Mouse (Mus musculus) stomach, postnatal 0 days (tissue): Measurements from ENCODE around the gene Tmod1. TPM values are rescaled to one million over a fixed set of nuclear protein-coding genes. Genes with fewer than 3 reads are reported as not detected.

Experiments used
- ATAC-seq: fragments of 200-750 bp; cut with Nextera tagmentation; 2 replicates; pipeline ENCODE4 v1.8.0; 2017; ENCODE audit not compliant: low FRiP score, low TSS enrichment
- DNase-seq: peaks from one replicate; pipeline ENCODE4 v3.0.0-alpha.2; 2016; ENCODE audit warnings: low spot score
- H3K27ac ChIP-seq: fragments of 300-500 bp; sonication (generic); replicated peaks from 2 replicates; pipeline ENCODE4 v1.5.1; 2014; ENCODE audit warnings: mild to moderate bottlenecking, control low read depth
- H3K27me3 ChIP-seq: fragments of 300-500 bp; sonication (generic); 2 replicates; pipeline ENCODE4 v1.6.1; 2014; ENCODE audit warnings: low read length; ENCODE audit not compliant: control insufficient read depth, insufficient read depth
- H3K36me3 ChIP-seq: fragments of 300-500 bp; sonication (generic); 2 replicates; pipeline ENCODE4 v1.6.1; 2014; ENCODE audit warnings: low read length, mixed read lengths; ENCODE audit not compliant: control insufficient read depth, insufficient read depth
- H3K4me1 ChIP-seq: fragments of 300-500 bp; sonication (generic); replicated peaks from 2 replicates; pipeline ENCODE4 v1.6.1; 2014; ENCODE audit warnings: antibody characterized with exemption; ENCODE audit not compliant: control insufficient read depth, insufficient read depth
- H3K4me2 ChIP-seq: fragments of 300-500 bp; sonication (generic); replicated peaks from 2 replicates; pipeline ENCODE4 v1.6.1; 2014; ENCODE audit warnings: low read depth, mild to moderate bottlenecking, control low read depth, moderate library complexity
- H3K4me3 ChIP-seq: fragments of 300-500 bp; sonication (generic); 2 replicates; pipeline ENCODE4 v1.5.1; 2014; ENCODE audit warnings: low read depth, low read length, control low read depth
- H3K9ac ChIP-seq: fragments of 300-500 bp; sonication (generic); 2 replicates; pipeline ENCODE4 v1.6.1; 2014; ENCODE audit warnings: mild to moderate bottlenecking, low read length, control low read depth, mixed read lengths
- H3K9me3 ChIP-seq: fragments of 300-500 bp; sonication (generic); 2 replicates; pipeline ENCODE4 v1.6.1; 2016; ENCODE audit warnings: low read length; ENCODE audit not compliant: control insufficient read depth
- CTCF ChIP-seq: IDR thresholded peaks from 2 replicates; pipeline ENCODE4 v1.5.1; 2016; ENCODE audit warnings: antibody characterized with exemption, low read depth, mild to moderate bottlenecking, moderate library complexity
- EP300 ChIP-seq: optimal IDR thresholded peaks from 2 replicates; pipeline ENCODE3; 2016; ENCODE audit warnings: antibody characterized with exemption
- WGBS: fragments of 180-500 bp; shearing (Covaris S2); extraction: QIAGEN DNeasy Blood & Tissue Kit; methylation state at CpG from one replicate; pipeline ENCODE4 v1.1.7; 2014; 5-methylcytosine and 5-hydroxymethylcytosine counted together
- polyA plus RNA-seq: library from polyadenylated mRNA; unstranded; fragments of >200 nt; fragmentation: Nextera tagmentation; extraction: Ambion mirVana; gene quantifications from 2 replicates; pipeline ENCODE4 v1.2.1, GENCODE M21; 2015

Tmod1 gene
- polyA plus RNA-seq, 1 experiment from 2014 or later = 3.2 TPM

DNA sequence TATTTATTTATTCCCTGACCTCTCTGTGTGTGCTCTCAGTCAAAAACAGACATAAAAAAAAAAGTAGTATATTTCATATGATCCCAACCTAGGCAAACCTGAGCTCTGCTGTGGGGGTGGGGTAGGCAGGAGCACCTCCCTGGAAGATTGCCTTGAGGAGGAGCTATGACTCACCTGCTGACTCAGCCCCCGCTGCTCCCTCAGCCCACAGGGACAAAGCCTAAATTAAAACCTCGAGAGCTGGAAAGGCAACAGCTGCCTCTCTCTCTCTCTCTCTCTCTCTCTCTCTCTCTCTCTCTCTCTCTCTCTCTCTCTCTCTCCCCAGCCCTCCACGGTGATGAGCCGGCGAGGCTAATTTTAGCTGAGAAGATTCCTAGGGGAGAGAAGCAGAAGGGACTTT lies 49.1 kb downstream of the Tmod1 start:
- WGBS = 4% methylated on average over 5 of the region's 5 CpGs
- Histone ChIP-seq H3K27ac (no peak overlapping the region), H3K4me3 (no peak overlapping the region), H3K9me3 (no peaks in the 10 kb centered on the region), H3K36me3 (no peaks in the 10 kb centered on the region), H3K27me3 (no peaks in the 10 kb centered on the region), H3K4me1 (no peaks in the 10 kb centered on the region), H3K9ac (no peak overlapping the region), H3K4me2 (no peak overlapping the region)
- TF ChIP-seq EP300 = no peak
- no peak for TF ChIP-seq CTCF
- DNase-seq (peak; percentile 48), ATAC-seq (peak; percentile 54; the same call in 1 of the 2 replicates)

DNA sequence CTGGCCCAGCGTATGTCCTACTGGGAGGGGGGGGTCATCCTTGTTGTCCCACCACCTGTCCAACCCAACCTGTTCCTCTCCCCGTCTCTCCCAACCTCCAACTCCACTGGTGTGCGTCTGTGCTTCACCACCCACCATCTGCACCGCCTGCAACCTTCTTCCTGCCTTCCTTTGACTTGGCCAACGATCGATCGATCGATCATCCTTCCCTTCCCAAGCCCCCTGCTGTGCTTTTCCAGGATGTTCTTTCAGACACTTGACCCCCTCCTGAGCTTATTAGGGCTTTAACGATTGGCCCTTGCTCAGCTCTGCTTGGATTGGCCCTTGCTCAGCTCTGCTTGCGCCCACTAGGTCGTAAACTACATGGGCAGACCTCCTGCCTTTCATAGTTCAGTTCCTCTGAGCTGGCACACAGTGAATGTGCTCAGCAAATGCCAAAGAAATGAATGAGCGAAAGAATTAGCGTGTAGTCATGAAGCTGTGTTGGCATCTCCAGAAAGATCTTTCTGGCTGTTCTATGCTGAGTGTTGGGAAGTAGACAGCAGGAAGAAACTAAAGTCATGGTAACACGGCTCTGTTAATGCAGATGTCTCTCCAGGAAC lies 50.9 kb downstream of the Tmod1 start:
- TF ChIP-seq CTCF = no peak
- no peak for TF ChIP-seq EP300
- Histone ChIP-seq H3K4me3 (no peak overlapping the region), H3K4me2 (no peak overlapping the region), H3K9ac (no peak overlapping the region), H3K27me3 (no peaks in the 10 kb centered on the region), H3K9me3 (no peaks in the 10 kb centered on the region), H3K36me3 (no peaks in the 10 kb centered on the region), H3K4me1 (no peaks in the 10 kb centered on the region), H3K27ac (no peak overlapping the region)
- no peak for ATAC-seq
- WGBS = 89% methylated on average over 14 of the region's 14 CpGs
- no peak for DNase-seq

DNA sequence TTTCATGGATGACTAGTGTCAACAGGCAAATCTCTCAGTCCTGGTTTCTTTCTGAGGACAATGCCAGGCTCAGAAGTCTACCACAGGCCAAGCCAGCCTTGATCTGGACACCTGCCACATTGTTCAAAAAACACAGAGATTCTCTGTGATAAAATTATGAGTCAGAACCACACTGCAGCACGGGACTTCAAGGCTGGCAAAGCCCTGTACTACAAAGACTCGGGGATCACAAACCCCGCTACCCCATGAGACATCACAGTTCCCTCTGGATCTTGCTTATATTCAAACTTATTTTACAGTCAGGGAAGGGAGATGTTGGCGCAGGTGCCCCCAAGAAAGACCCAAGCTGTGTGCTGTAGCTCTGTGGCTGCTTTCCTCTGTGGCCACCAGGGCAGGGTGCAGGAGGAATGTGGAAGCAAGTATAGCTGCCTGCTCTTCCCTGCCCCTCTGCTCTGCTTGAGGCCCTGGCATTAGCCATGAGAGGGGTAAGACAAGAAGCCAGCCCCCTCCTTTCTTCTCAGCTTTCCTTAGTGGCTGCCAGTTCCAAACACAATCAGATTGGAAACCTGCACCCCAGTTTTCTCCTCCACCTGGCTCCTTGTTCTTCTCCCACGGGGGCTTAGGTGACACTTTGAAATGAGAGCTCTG lies 53.8 kb downstream of the Tmod1 start:
- H3K4me2 ChIP-seq = no peak overlapping the region
- no peaks in the 10 kb centered on the region for H3K36me3 ChIP-seq
- H3K9me3 ChIP-seq = no peaks in the 10 kb centered on the region
- no peak overlapping the region for H3K27ac ChIP-seq
- DNase-seq (no peak), ATAC-seq (no peak)
- no peak for TF ChIP-seq CTCF
- TF ChIP-seq EP300 = no peak
- no peak overlapping the region for H3K9ac ChIP-seq
- WGBS = 68% methylated on average over 5 of the region's 5 CpGs
- no peaks in the 10 kb centered on the region for H3K4me1 ChIP-seq
- no peak overlapping the region for H3K4me3 ChIP-seq
- H3K27me3 ChIP-seq = no peaks in the 10 kb centered on the region

DNA sequence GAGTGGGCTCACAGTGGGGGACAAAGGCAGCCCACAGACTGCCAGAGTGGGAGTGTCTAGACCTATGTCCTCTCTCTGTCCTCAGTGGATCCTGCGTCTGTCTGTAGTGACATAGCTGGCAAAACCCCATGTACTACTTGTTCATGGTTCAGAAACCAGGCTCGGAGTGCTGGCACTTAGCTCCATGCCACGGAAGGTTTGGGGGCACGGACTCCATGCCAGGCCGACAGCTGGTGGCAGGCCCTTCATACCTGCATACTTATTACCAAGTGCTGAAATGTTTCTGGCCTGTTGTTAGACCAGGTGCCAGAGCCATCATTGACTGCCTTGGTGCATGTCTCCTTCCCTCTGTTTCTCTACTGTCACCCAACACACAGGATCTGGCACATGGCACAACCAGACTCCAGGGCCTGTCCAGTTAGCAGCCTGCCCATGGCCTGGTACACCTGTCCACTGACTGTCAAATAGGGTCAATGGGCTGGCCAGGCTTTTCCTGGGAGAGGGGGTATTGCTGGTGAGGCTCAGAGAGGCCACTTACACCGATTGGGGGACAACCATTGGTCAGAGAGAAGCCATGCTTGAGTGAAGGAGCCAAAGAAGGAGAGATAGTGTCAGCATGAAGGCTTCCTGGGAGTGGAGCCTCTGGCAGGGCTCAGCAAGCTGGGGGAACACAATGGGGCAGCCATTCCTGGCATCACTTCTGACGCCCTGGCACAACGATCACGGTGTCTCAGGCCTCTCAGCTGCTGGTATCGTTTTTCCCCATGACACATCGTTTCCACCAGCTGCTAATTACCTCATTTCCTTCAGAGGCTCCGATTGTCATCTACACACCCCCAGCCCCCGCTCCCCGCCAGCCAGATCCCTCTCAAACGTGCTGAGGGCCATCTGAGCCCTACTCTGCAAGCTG lies 56.4 kb downstream of the Tmod1 start:
- TF ChIP-seq EP300 (no peak), CTCF (no peak)
- Histone ChIP-seq H3K27me3 (no peaks in the 10 kb centered on the region), H3K27ac (no peak overlapping the region), H3K4me1 (no peaks in the 10 kb centered on the region), H3K9me3 (no peaks in the 10 kb centered on the region), H3K4me3 (no peak overlapping the region), H3K4me2 (no peak overlapping the region), H3K36me3 (no peaks in the 10 kb centered on the region), H3K9ac (no peak overlapping the region)
- ATAC-seq (no peak), DNase-seq (no peak)
- 66% methylated on average over 15 of the region's 15 CpGs for WGBS

DNA sequence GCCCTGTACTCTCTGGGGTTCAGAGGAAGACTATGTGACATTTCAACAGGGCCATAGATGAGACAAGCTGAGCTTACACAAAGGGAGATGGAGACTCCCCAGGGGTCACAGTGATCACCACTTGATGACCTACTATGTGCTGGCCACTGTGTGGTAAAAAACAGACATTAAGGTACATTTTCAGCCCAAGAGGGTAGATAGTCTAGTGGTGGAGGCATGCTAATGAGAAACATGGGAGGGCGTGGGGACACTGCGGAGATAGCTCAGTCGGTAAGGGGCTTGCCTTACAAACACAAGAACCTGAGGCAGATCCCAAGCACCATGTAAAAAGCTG lies 57.1 kb downstream of the Tmod1 start:
- no peaks in the 10 kb centered on the region for H3K4me1 ChIP-seq
- no peak overlapping the region for H3K9ac ChIP-seq

More for the DNA sequence above, 57.1 kb downstream of the Tmod1 start:
- ATAC-seq = no peak
- no peak for DNase-seq
- Histone ChIP-seq H3K9me3 (no peaks in the 10 kb centered on the region), H3K4me2 (no peak overlapping the region), H3K4me3 (no peak overlapping the region), H3K36me3 (no peaks in the 10 kb centered on the region), H3K27ac (no peak overlapping the region), H3K27me3 (no peaks in the 10 kb centered on the region)
- 92% methylated on average over 3 of the region's 3 CpGs for WGBS
- no peak for TF ChIP-seq CTCF
- TF ChIP-seq EP300 = no peak
